Mouse (Mus musculus): ENCODE results near the gene Fbxl3.

DNA sequence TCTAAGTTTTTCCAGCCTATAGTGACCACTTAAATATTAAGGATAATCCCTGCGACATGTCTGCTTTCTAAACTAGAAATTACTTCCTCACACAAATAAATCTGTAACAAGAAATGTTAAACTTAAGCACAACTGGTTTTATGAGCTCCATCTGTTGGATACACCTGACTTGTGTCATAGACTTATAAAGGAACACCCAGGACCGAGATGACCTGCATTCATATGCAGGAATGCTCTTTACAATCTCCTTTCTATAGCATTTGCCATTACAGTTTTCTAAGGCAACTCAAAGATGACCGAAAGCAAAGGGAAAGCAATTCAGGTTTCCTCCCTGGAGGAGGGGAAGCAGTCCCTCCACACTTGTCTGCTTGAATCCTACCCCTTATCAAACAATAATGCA lies 6.1 kb downstream of the Fbxl3 start:
- TF ChIP-seq CTCF (IDR thresholded peaks at IDR 0.05; ENCODE audit: low read depth) (no peak), EP300 (IDR thresholded peaks at IDR 0.05; ENCODE audit: low read depth) (no peak)
